Mouse (Mus musculus) hindbrain, embryonic 12.5 days (tissue): ENCODE measurements at regions not wholly inside any gene's neighbourhood (a gene's known extent, or its start where the extent isn't known, plus 50 kb on each side); places are given as distances from the start of the nearest gene placed in this dataset.
A peak's percentile ranks its signal among the peaks of the same experiment; 100 is the strongest.

Source experiments
- ATAC-seq: fragments of 200-750 bp; cut with Nextera tagmentation; 2 replicates; pipeline ENCODE4 v1.8.0; 2017; ENCODE audit warnings: moderate TSS enrichment; ENCODE audit not compliant: low FRiP score
- H3K27ac ChIP-seq: fragments of 300-500 bp; sonication (generic); 2 replicates; pipeline ENCODE4 v1.5.1; 2016; ENCODE audit warnings: mild to moderate bottlenecking
- H3K27me3 ChIP-seq: fragments of 300-500 bp; sonication (generic); 2 replicates; pipeline ENCODE4 v1.6.1; 2016; ENCODE audit warnings: mild to moderate bottlenecking
- H3K36me3 ChIP-seq: fragments of 300-500 bp; sonication (generic); 2 replicates; pipeline ENCODE4 v1.6.1; 2016; ENCODE audit warnings: mild to moderate bottlenecking
- H3K4me1 ChIP-seq: fragments of 300-500 bp; sonication (generic); 2 replicates; pipeline ENCODE4 v1.6.1; 2016
- H3K4me2 ChIP-seq: fragments of 300-500 bp; sonication (generic); replicated peaks from 2 replicates; pipeline ENCODE4 v1.6.1; 2016; ENCODE audit warnings: mild to moderate bottlenecking
- H3K4me3 ChIP-seq: fragments of 300-500 bp; sonication (generic); 2 replicates; pipeline ENCODE4 v1.5.1; 2016; ENCODE audit warnings: mild to moderate bottlenecking
- H3K9ac ChIP-seq: fragments of 300-500 bp; sonication (generic); 2 replicates; pipeline ENCODE4 v1.6.1; 2016; ENCODE audit warnings: mild to moderate bottlenecking, moderate library complexity
- H3K9me3 ChIP-seq: fragments of 300-500 bp; sonication (generic); replicated peaks from 2 replicates; pipeline ENCODE4 v1.6.1; 2016; ENCODE audit warnings: mild to moderate bottlenecking
- WGBS: fragments of 180-500 bp; shearing (Covaris S2); methylation state at CpG from one replicate; pipeline ENCODE4 v1.1.7; 2016; 5-methylcytosine and 5-hydroxymethylcytosine counted together

DNA sequence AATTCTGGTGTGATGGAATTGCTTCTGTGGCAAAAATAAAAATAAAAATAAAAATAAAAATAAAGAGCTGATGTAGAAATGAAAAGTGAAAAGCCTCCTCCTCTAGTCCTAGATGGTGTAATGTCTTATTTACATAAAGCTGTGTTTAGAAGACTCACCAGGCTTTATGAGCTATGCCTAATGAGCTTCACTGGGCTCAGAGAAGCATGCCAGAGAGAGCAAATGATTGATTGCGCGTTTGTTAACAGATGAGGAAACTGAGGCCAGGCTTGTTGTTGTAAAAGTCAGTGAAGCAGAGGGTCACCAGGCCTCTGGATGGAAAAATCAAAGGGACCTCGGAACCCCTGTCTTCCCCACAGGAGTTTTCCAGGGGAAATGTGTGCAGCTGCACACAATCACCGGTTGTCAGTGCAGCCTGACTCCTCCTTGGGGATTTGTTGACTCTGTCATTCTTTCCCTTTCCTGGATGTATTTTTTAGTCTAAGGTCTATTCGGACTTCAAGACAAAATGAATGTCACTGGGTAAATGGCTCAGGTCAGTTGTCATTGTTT is 213.8 kb downstream of the Stim2 start:
- H3K27me3 ChIP-seq, result no peaks in the 10 kb centered on the region
- ATAC-seq, result no peak
- no peak overlapping the region for H3K4me2 ChIP-seq
- 52% methylated on average over 5 of the region's 5 CpGs for WGBS
- H3K4me3 ChIP-seq, result no peak overlapping the region
- no peak overlapping the region for H3K27ac ChIP-seq
- H3K4me1 ChIP-seq, result no peaks in the 10 kb centered on the region
- no peaks in the 10 kb centered on the region for H3K9me3 ChIP-seq
- H3K9ac ChIP-seq, result no peak overlapping the region
- no peaks in the 10 kb centered on the region for H3K36me3 ChIP-seq

DNA sequence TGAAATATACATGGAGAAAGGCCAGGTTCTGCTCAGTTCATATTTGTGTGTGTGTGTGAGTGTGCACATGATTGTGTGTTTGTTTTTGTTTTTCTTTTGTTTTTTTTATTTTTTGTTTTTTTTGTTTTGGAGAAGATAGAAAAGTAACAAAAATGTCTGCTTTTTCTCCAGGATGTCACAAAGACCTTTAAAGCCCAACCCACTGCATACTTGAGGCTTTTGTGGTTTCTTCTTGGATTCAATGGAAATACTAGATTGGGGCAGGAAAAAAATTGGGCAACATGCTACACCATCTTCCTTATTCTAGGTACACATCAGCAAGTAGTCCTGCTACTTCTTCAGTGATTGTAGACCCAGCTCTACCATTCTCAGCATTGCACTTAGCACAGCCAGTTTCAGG is 226.7 kb downstream of the Stim2 start:
- Histone ChIP-seq H3K9me3 (no peaks in the 10 kb centered on the region), H3K27me3 (no peaks in the 10 kb centered on the region), H3K27ac (no peak overlapping the region), H3K36me3 (no peaks in the 10 kb centered on the region), H3K4me3 (no peak overlapping the region), H3K4me2 (no peak overlapping the region), H3K4me1 (no peaks in the 10 kb centered on the region), H3K9ac (no peak overlapping the region)
- ATAC-seq, result no peak

GRCm38 (mm10) chr5:54234580-54234979 is 236.3 kb downstream of the Stim2 start:
- Histone ChIP-seq H3K9ac (no peak overlapping the region), H3K9me3 (no peaks in the 10 kb centered on the region), H3K4me2 (no peak overlapping the region), H3K27me3 (no peaks in the 10 kb centered on the region), H3K4me1 (no peaks in the 10 kb centered on the region), H3K36me3 (no peaks in the 10 kb centered on the region), H3K27ac (no peak overlapping the region), H3K4me3 (no peak overlapping the region)
- no peak for ATAC-seq
- WGBS, result 68% methylated on average over 1 of the region's 1 CpGs

DNA sequence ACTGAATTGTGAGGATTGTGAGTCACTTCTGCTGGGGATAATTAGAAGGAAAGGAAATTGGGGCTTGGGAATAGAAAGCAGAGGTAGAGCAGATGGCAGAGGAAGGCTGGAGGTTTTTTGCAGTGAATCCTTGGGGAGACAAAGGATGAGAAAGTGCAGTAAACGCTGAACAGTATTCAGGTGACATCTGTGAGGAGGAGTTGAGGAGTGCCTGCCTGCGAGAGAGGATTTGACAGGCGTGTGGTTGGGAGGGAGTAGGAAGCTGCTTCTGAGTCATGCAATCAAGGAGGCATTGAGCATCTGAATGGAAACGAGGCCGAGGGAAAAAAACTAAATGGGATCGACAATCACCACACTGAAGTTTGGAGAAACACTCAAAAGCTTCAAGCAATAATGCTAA is 236.9 kb downstream of the Stim2 start:
- Histone ChIP-seq H3K27ac (no peak overlapping the region), H3K9me3 (no peaks in the 10 kb centered on the region), H3K4me2 (no peak overlapping the region), H3K9ac (no peak overlapping the region), H3K36me3 (no peaks in the 10 kb centered on the region), H3K27me3 (no peaks in the 10 kb centered on the region), H3K4me3 (no peak overlapping the region), H3K4me1 (no peaks in the 10 kb centered on the region)
- ATAC-seq, result no peak
- WGBS, result 59% methylated on average over 6 of the region's 6 CpGs

- no peak for ATAC-seq
- Histone ChIP-seq H3K4me3 (no peak overlapping the region), H3K27me3 (no peaks in the 10 kb centered on the region), H3K36me3 (no peaks in the 10 kb centered on the region), H3K4me2 (no peak overlapping the region), H3K9me3 (no peaks in the 10 kb centered on the region), H3K4me1 (no peaks in the 10 kb centered on the region), H3K27ac (no peak overlapping the region), H3K9ac (no peak overlapping the region)
- WGBS, result 92% methylated on average over 2 of the region's 2 CpGs
These were observed 238.9 kb downstream of the Stim2 start for GRCm38 (mm10) chr5:54237226-54237625.

- Histone ChIP-seq H3K4me3 (no peak overlapping the region), H3K36me3 (no peaks in the 10 kb centered on the region), H3K4me2 (no peak overlapping the region), H3K9ac (no peak overlapping the region), H3K4me1 (no peaks in the 10 kb centered on the region), H3K27me3 (no peaks in the 10 kb centered on the region), H3K9me3 (no peaks in the 10 kb centered on the region), H3K27ac (no peak overlapping the region)
- no peak for ATAC-seq
- 81% methylated on average over 3 of the region's 3 CpGs for WGBS
These were observed 240.4 kb downstream of the Stim2 start for GRCm38 (mm10) chr5:54238646-54239167.

- WGBS, result 87% methylated on average over 3 of the region's 3 CpGs
- Histone ChIP-seq H3K4me2 (no peak overlapping the region), H3K27me3 (no peaks in the 10 kb centered on the region), H3K9ac (no peak overlapping the region), H3K9me3 (no peaks in the 10 kb centered on the region), H3K36me3 (no peaks in the 10 kb centered on the region), H3K4me3 (no peak overlapping the region), H3K4me1 (no peaks in the 10 kb centered on the region), H3K27ac (no peak overlapping the region)
- no peak for ATAC-seq
These were observed 241.3 kb downstream of the Stim2 start for GRCm38 (mm10) chr5:54239586-54239985.

- no peak for ATAC-seq
- no peak overlapping the region for H3K9ac ChIP-seq
- H3K4me2 ChIP-seq, result no peak overlapping the region
- H3K27me3 ChIP-seq, result no peaks in the 10 kb centered on the region
- H3K36me3 ChIP-seq, result no peaks in the 10 kb centered on the region
- no peaks in the 10 kb centered on the region for H3K4me1 ChIP-seq
- 38% methylated on average over 20 of the region's 20 CpGs for WGBS
- no peak overlapping the region for H3K27ac ChIP-seq
- no peak overlapping the region for H3K4me3 ChIP-seq
- no peaks in the 10 kb centered on the region for H3K9me3 ChIP-seq
These were observed 243.0 kb downstream of the Stim2 start for GRCm38 (mm10) chr5:54241169-54241917.

DNA sequence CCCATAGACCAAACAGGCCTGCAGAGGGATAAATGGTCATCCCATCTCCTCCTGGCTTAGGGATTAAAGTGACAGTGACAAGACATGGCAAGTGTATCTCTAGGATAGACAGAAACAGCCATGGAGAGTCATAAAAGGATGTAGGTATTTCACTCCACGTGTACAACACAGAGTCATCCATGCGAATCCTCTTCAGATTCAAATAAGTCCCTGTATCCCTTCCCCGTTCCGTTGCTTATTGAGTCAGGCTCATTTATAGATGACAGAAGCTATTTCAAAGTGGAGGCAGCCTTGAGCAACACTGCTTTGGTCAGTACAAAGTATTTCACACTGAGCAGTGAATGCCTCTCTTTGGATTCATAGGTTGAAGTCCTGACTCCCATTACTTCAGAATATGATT is 243.8 kb downstream of the Stim2 start:
- Histone ChIP-seq H3K9ac (no peak overlapping the region), H3K36me3 (no peaks in the 10 kb centered on the region), H3K4me2 (no peak overlapping the region), H3K27ac (no peak overlapping the region), H3K4me3 (no peak overlapping the region), H3K9me3 (no peaks in the 10 kb centered on the region), H3K27me3 (no peaks in the 10 kb centered on the region), H3K4me1 (no peaks in the 10 kb centered on the region)
- 80% methylated on average over 4 of the region's 4 CpGs for WGBS
- no peak for ATAC-seq

DNA sequence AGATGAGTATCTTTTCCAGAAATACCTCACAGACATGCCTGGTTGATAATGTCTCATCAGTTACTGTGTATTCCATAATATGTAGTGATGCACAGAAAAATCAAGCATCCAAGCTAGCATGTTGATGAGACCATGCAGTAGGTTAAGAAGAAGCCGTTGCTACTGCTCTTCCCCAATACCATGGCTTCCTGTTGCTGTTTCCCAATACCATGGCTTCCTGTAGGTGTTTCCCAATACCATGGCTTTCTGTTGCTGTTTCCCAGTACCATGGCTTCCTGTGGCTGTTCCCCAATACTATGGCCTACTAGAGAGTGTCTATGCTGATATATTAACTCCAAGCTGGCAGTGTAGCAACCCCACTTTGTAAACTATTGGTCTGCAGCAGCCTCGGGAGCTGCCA is 253.7 kb downstream of the Stim2 start:
- 86% methylated on average over 2 of the region's 2 CpGs for WGBS
- H3K4me1 ChIP-seq, result peaks cover 2% of the 10 kb centered on the region; the same call in 1 of the 2 replicates
- no peak for ATAC-seq
- no peak overlapping the region for H3K4me2 ChIP-seq
- no peaks in the 10 kb centered on the region for H3K27me3 ChIP-seq
- H3K9ac ChIP-seq, result no peak overlapping the region
- H3K4me3 ChIP-seq, result no peak overlapping the region
- no peaks in the 10 kb centered on the region for H3K36me3 ChIP-seq
- H3K27ac ChIP-seq, result no peak overlapping the region
- H3K9me3 ChIP-seq, result no peaks in the 10 kb centered on the region

- Histone ChIP-seq H3K9me3 (no peaks in the 10 kb centered on the region), H3K4me2 (no peak overlapping the region), H3K27me3 (no peaks in the 10 kb centered on the region), H3K27ac (no peak overlapping the region), H3K4me3 (no peak overlapping the region), H3K9ac (no peak overlapping the region), H3K36me3 (no peaks in the 10 kb centered on the region), H3K4me1 (peaks cover 2% of the 10 kb centered on the region; the same call in 1 of the 2 replicates)
- WGBS, result 48% methylated on average over 7 of the region's 7 CpGs
- ATAC-seq, result no peak
These were observed 255.7 kb downstream of the Stim2 start for GRCm38 (mm10) chr5:54254005-54254404.

DNA sequence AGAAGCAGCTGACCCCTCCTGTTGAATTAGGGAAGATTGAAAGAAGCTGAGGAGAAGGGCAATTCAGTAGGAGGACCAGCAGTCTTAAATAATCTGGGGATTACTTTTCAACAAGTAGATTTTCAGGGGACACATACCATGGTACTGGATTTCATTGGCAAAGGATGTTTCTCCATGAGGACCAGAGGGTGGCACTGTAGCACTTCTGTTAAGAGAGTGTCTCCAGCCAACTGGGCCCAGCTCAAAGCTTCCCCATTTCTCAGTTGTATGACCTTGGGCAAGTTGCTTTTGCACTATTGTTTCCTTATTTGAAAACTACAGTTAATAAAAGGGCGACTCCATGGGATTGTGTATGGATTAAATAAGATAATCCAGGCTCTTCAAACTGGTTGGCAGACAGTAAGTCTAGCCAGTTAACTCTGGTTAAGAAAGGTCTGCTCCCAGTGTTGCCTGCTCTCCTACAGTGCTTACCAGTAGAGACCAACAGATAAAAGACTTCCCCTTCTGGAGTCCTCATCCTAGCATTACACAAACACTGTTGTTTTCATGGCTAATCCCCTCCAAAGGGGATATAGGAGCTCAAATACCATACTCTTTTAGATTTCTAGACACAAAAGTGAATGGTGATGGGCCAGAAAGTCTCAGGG is 259.9 kb downstream of the Stim2 start:
- H3K27me3 ChIP-seq, result no peaks in the 10 kb centered on the region
- H3K4me3 ChIP-seq, result no peak overlapping the region
- no peak overlapping the region for H3K27ac ChIP-seq
- peak; percentile 62; the same call in 1 of the 2 replicates for ATAC-seq
- no peak overlapping the region for H3K9ac ChIP-seq
- no peak overlapping the region for H3K4me2 ChIP-seq
- no peaks in the 10 kb centered on the region for H3K36me3 ChIP-seq
- peaks cover 2% of the 10 kb centered on the region; the same call in 1 of the 2 replicates for H3K4me1 ChIP-seq
- WGBS, result 39% methylated on average over 1 of the region's 1 CpGs
- H3K9me3 ChIP-seq, result no peaks in the 10 kb centered on the region
